Mouse (Mus musculus) liver, adult 2 months (tissue): ENCODE data around the gene Got2. TPM values are rescaled to one million over a fixed set of nuclear protein-coding genes. Genes with fewer than 3 reads are reported as not detected.
A peak's percentile ranks its signal among the peaks of the same experiment; 100 is the strongest.
"Not testable (repeated sequence)": the region's sequence is repeated elsewhere in the genome, so short reads cannot be mapped to it uniquely, and the experiment has no call there.

Source experiments
- DNase-seq: peaks from one replicate; pipeline ENCODE4 v3.0.0-alpha.2; 2011; ENCODE audit warnings: low read depth, low spot score; ENCODE audit errors: extremely low read depth
- H3K27ac ChIP-seq: fragments of 200-500 bp; replicated peaks from 2 replicates; pipeline ENCODE4 v1.5.1; 2012; ENCODE audit warnings: low read depth, mild to moderate bottlenecking, control low read depth, inconsistent platforms, low read length; ENCODE audit not compliant: insufficient read depth
- H3K27me3 ChIP-seq: fragments of 200-500 bp; 2 replicates; pipeline ENCODE4 v1.6.1; 2012; ENCODE audit warnings: mild to moderate bottlenecking, moderate library complexity, low read length, inconsistent platforms; ENCODE audit not compliant: control insufficient read depth, insufficient read depth
- H3K36me3 ChIP-seq: fragments of 200-500 bp; 2 replicates; pipeline ENCODE4 v1.6.1; 2012; ENCODE audit warnings: low read length, inconsistent platforms; ENCODE audit not compliant: control insufficient read depth, insufficient read depth
- H3K4me1 ChIP-seq: fragments of 200-500 bp; 2 replicates; pipeline ENCODE4 v1.6.1; 2011; ENCODE audit warnings: low read length; ENCODE audit not compliant: control insufficient read depth, insufficient read depth
- H3K4me3 ChIP-seq: fragments of 200-500 bp; 2 replicates; pipeline ENCODE4 v1.5.1; 2011; ENCODE audit warnings: low read depth, mild to moderate bottlenecking, control low read depth, low read length, moderate library complexity; ENCODE audit not compliant: insufficient read depth
- H3K79me2 ChIP-seq: fragments of 200-500 bp; 2 replicates; pipeline ENCODE4 v1.6.1; 2012; ENCODE audit warnings: inconsistent platforms, mild to moderate bottlenecking, low read length, moderate library complexity; ENCODE audit not compliant: control insufficient read depth, insufficient read depth
- H3K9ac ChIP-seq: fragments of 200-500 bp; 2 replicates; pipeline ENCODE4 v1.6.1; 2012; ENCODE audit warnings: low read depth, mild to moderate bottlenecking, control low read depth, inconsistent platforms, low read length
- CTCF ChIP-seq: fragments of 200-500 bp; IDR thresholded peaks from 2 replicates; pipeline ENCODE4 v1.5.1; 2011; ENCODE audit warnings: low read depth, low read length, control low read depth
- POLR2A ChIP-seq: fragments of 200-500 bp; IDR thresholded peaks from 2 replicates; pipeline ENCODE4 v1.6.1; 2011; ENCODE audit warnings: low read length, control low read depth; ENCODE audit not compliant: insufficient read depth; ENCODE audit errors: extremely low read depth
- WGBS: fragments of 180-500 bp; shearing (Covaris S2); methylation state at CpG from one replicate; pipeline ENCODE4 v1.1.7; 2018; 5-methylcytosine and 5-hydroxymethylcytosine counted together
- polyA plus RNA-seq: library from polyadenylated mRNA; depleted of rRNA; stranded (reverse); fragments of >200 nt; gene quantifications from 2 replicates; pipeline ENCODE4 v1.2.3, GENCODE M21; 2012
- total RNA-seq: library from RNA; depleted of rRNA; stranded (reverse); fragments of >200 nt; gene quantifications from 2 replicates; pipeline ENCODE4 v1.2.3, GENCODE M21; 2014

Gene Got2
- total and polyA plus RNA-seq, 2 experiments = 271 to 350 TPM

GRCm38 (mm10) chr8:95881576-95881975 lies 6.8 kb downstream of the Got2 start:
- Histone ChIP-seq H3K27ac (peak overlapping the region; percentile 54), H3K4me1 (peaks cover 29% of the 10 kb centered on the region), H3K36me3 (peaks cover 16% of the 10 kb centered on the region), H3K27me3 (no peaks in the 10 kb centered on the region), H3K9ac (no peak overlapping the region), H3K4me3 (no peak overlapping the region), H3K79me2 (peaks cover 35% of the 10 kb centered on the region; the same call in 1 of the 2 replicates)
- WGBS = 21% methylated on average over 3 of the region's 3 CpGs
- DNase-seq = peak; percentile 34
- TF ChIP-seq POLR2A (no peak), CTCF (no peak)

GRCm38 (mm10) chr8:95879823-95880222 lies 8.5 kb downstream of the Got2 start:
- Histone ChIP-seq H3K9ac (no peak overlapping the region), H3K79me2 (peaks cover 35% of the 10 kb centered on the region; the same call in 1 of the 2 replicates), H3K4me1 (peaks cover 26% of the 10 kb centered on the region), H3K4me3 (no peak overlapping the region), H3K27ac (peak overlapping the region; percentile 33), H3K36me3 (peaks cover 31% of the 10 kb centered on the region), H3K27me3 (no peaks in the 10 kb centered on the region)
- peak; percentile 71 for DNase-seq
- TF ChIP-seq CTCF (no peak), POLR2A (no peak)
- WGBS = 19% methylated on average over 4 of the region's 4 CpGs

- no peak overlapping the region for H3K27ac ChIP-seq
- no peak overlapping the region for H3K9ac ChIP-seq
- peaks cover 29% of the 10 kb centered on the region; the same call in 1 of the 2 replicates for H3K79me2 ChIP-seq
- peak; percentile 52 for DNase-seq
- peaks cover 24% of the 10 kb centered on the region for H3K4me1 ChIP-seq
- TF ChIP-seq POLR2A (no peak), CTCF (no peak)
- H3K27me3 ChIP-seq = no peaks in the 10 kb centered on the region
- WGBS = 62% methylated on average over 12 of the region's 12 CpGs
- H3K36me3 ChIP-seq = peaks cover 43% of the 10 kb centered on the region
- H3K4me3 ChIP-seq = no peak overlapping the region
These were observed 10.0 kb downstream of the Got2 start for GRCm38 (mm10) chr8:95878176-95878962.

- Histone ChIP-seq H3K4me3 (no peak overlapping the region), H3K27ac (no peak overlapping the region), H3K36me3 (peaks cover 69% of the 10 kb centered on the region), H3K27me3 (no peaks in the 10 kb centered on the region), H3K9ac (no peak overlapping the region), H3K79me2 (peaks cover 16% of the 10 kb centered on the region; the same call in 1 of the 2 replicates), H3K4me1 (peaks cover 12% of the 10 kb centered on the region)
- TF ChIP-seq POLR2A = no peak
- no peak for DNase-seq
- 94% methylated on average over 7 of the region's 7 CpGs for WGBS
These were observed 13.1 kb downstream of the Got2 start for GRCm38 (mm10) chr8:95875270-95875669.

GRCm38 (mm10) chr8:95871690-95872089 lies 16.7 kb downstream of the Got2 start:
- 90% methylated on average over 16 of the region's 16 CpGs for WGBS
- Histone ChIP-seq H3K4me3 (no peak overlapping the region), H3K27ac (no peak overlapping the region), H3K9ac (no peak overlapping the region), H3K79me2 (no peaks in the 10 kb centered on the region), H3K27me3 (no peaks in the 10 kb centered on the region), H3K4me1 (no peaks in the 10 kb centered on the region), H3K36me3 (peaks cover 88% of the 10 kb centered on the region)
- no peak for TF ChIP-seq POLR2A
- TF ChIP-seq CTCF = no peak
- DNase-seq = no peak

GRCm38 (mm10) chr8:95864851-95865250 lies 23.5 kb downstream of the Got2 start:
- DNase-seq, H3K4me3 ChIP-seq, H3K9ac ChIP-seq, H3K27ac ChIP-seq, H3K79me2 ChIP-seq, H3K27me3 ChIP-seq, H3K4me1 ChIP-seq: not testable (repeated sequence)
- H3K36me3 ChIP-seq = peaks cover 36% of the 10 kb centered on the region
- 94% methylated on average over 18 of the region's 18 CpGs for WGBS

- H3K27ac ChIP-seq, H3K4me3 ChIP-seq, DNase-seq, H3K9ac ChIP-seq, H3K79me2 ChIP-seq, H3K27me3 ChIP-seq, H3K4me1 ChIP-seq: not testable (repeated sequence)
- H3K36me3 ChIP-seq = peaks cover 28% of the 10 kb centered on the region
- WGBS = 67% methylated on average over 11 of the region's 11 CpGs
These were observed 24.4 kb downstream of the Got2 start for GRCm38 (mm10) chr8:95863761-95864440.
